Mouse (Mus musculus): ENCODE measurements around the gene Cdc27. TPM values are rescaled to one million over a fixed set of nuclear protein-coding genes. Genes with fewer than 3 reads are reported as not detected.

The Cdc27 gene
- polyA plus RNA-seq, 1 experiment from 2014 or later, result 37.4 TPM

GRCm38 (mm10) chr11:104568326-104568725 is 17.9 kb upstream of the Cdc27 start:
- H3K9me3 ChIP-seq (replicated peaks), result no peaks in the 10 kb centered on the region
- WGBS, result 81% methylated on average over 4 of the region's 4 CpGs
- no peak overlapping the region for H3K4me2 ChIP-seq (replicated peaks)
- H3K36me3 ChIP-seq, result no peaks in the 10 kb centered on the region
- H3K4me1 ChIP-seq, result no peaks in the 10 kb centered on the region
- H3K27ac ChIP-seq (replicated peaks), result no peak overlapping the region
- no peak overlapping the region for H3K4me3 ChIP-seq (replicated peaks)
- ATAC-seq (ENCODE audit: insufficient number of reproducible peaks, low FRiP score, low TSS enrichment, low read depth), result no peak
- no peak overlapping the region for H3K9ac ChIP-seq
- peaks cover 10% of the 10 kb centered on the region; the same call in 1 of the 2 replicates for H3K27me3 ChIP-seq

- Histone ChIP-seq H3K9ac (no peak overlapping the region), H3K4me2 (replicated peaks) (no peak overlapping the region), H3K27me3 (peaks cover 10% of the 10 kb centered on the region; the same call in 1 of the 2 replicates), H3K4me1 (no peaks in the 10 kb centered on the region), H3K4me3 (replicated peaks) (no peak overlapping the region), H3K36me3 (no peaks in the 10 kb centered on the region), H3K27ac (replicated peaks) (no peak overlapping the region), H3K9me3 (replicated peaks) (no peaks in the 10 kb centered on the region)
- ATAC-seq (ENCODE audit: insufficient number of reproducible peaks, low FRiP score, low TSS enrichment, low read depth), result no peak
- WGBS, result 81% methylated on average over 9 of the region's 9 CpGs
Observed at GRCm38 (mm10) chr11:104567736-104568135, 17.3 kb upstream of the Cdc27 start.

- Histone ChIP-seq H3K4me2 (replicated peaks) (no peak overlapping the region), H3K9me3 (replicated peaks) (no peaks in the 10 kb centered on the region), H3K4me3 (replicated peaks) (no peak overlapping the region), H3K4me1 (no peaks in the 10 kb centered on the region), H3K9ac (no peak overlapping the region), H3K27ac (replicated peaks) (no peak overlapping the region), H3K36me3 (no peaks in the 10 kb centered on the region), H3K27me3 (0 out of 2 replicates have a peak, but pooled peaks cover 4% of the 10 kb centered on the region)
- 84% methylated on average over 2 of the region's 2 CpGs for WGBS
- no peak for ATAC-seq (ENCODE audit: insufficient number of reproducible peaks, low FRiP score, low TSS enrichment, low read depth)
Observed at GRCm38 (mm10) chr11:104566796-104567195, 16.4 kb upstream of the Cdc27 start.

- Histone ChIP-seq H3K4me1 (no peaks in the 10 kb centered on the region), H3K4me2 (replicated peaks) (no peak overlapping the region), H3K9me3 (replicated peaks) (no peaks in the 10 kb centered on the region), H3K36me3 (no peaks in the 10 kb centered on the region), H3K27ac (replicated peaks) (no peak overlapping the region), H3K4me3 (replicated peaks) (no peak overlapping the region), H3K9ac (no peak overlapping the region), H3K27me3 (0 out of 2 replicates have a peak, but pooled peaks cover under 1% of the 10 kb centered on the region)
- WGBS, result 52% methylated on average over 6 of the region's 6 CpGs
- ATAC-seq (ENCODE audit: insufficient number of reproducible peaks, low FRiP score, low TSS enrichment, low read depth), result no peak
Observed at GRCm38 (mm10) chr11:104566097-104566496, 15.7 kb upstream of the Cdc27 start.

- H3K27me3 ChIP-seq, result no peaks in the 10 kb centered on the region
- H3K4me2 ChIP-seq (replicated peaks), result no peak overlapping the region
- no peak for ATAC-seq (ENCODE audit: insufficient number of reproducible peaks, low FRiP score, low TSS enrichment, low read depth)
- H3K27ac ChIP-seq (replicated peaks), result no peak overlapping the region
- no peaks in the 10 kb centered on the region for H3K36me3 ChIP-seq
- WGBS, result 75% methylated on average over 9 of the region's 9 CpGs
- H3K4me1 ChIP-seq, result no peaks in the 10 kb centered on the region
- H3K4me3 ChIP-seq (replicated peaks), result no peak overlapping the region
- no peak overlapping the region for H3K9ac ChIP-seq
- H3K9me3 ChIP-seq (replicated peaks), result no peaks in the 10 kb centered on the region
Observed at GRCm38 (mm10) chr11:104565172-104565571, 14.8 kb upstream of the Cdc27 start.

GRCm38 (mm10) chr11:104563496-104563895 is 13.1 kb upstream of the Cdc27 start:
- Histone ChIP-seq H3K9me3 (replicated peaks) (no peaks in the 10 kb centered on the region), H3K4me2 (replicated peaks) (no peak overlapping the region), H3K4me1 (no peaks in the 10 kb centered on the region), H3K4me3 (replicated peaks) (no peak overlapping the region), H3K27me3 (no peaks in the 10 kb centered on the region), H3K36me3 (no peaks in the 10 kb centered on the region), H3K27ac (replicated peaks) (no peak overlapping the region), H3K9ac (no peak overlapping the region)
- WGBS, result 50% methylated on average over 1 of the region's 1 CpGs
- ATAC-seq (ENCODE audit: insufficient number of reproducible peaks, low FRiP score, low TSS enrichment, low read depth), result no peak

GRCm38 (mm10) chr11:104560971-104561370 is 10.6 kb upstream of the Cdc27 start:
- no peak for ATAC-seq (ENCODE audit: insufficient number of reproducible peaks, low FRiP score, low TSS enrichment, low read depth)
- H3K4me3 ChIP-seq (replicated peaks), result no peak overlapping the region
- H3K4me2 ChIP-seq (replicated peaks), result no peak overlapping the region
- H3K27ac ChIP-seq (replicated peaks), result no peak overlapping the region
- H3K4me1 ChIP-seq, result no peaks in the 10 kb centered on the region
- no peaks in the 10 kb centered on the region for H3K27me3 ChIP-seq
- H3K9me3 ChIP-seq (replicated peaks), result no peaks in the 10 kb centered on the region
- H3K36me3 ChIP-seq, result no peaks in the 10 kb centered on the region
- no peak overlapping the region for H3K9ac ChIP-seq
- WGBS, result 54% methylated on average over 2 of the region's 2 CpGs

- WGBS, result 51% methylated on average over 4 of the region's 4 CpGs
- H3K27ac ChIP-seq (replicated peaks), result no peak overlapping the region
- H3K4me1 ChIP-seq, result no peaks in the 10 kb centered on the region
- no peaks in the 10 kb centered on the region for H3K9me3 ChIP-seq (replicated peaks)
- H3K4me2 ChIP-seq (replicated peaks), result no peak overlapping the region
- ATAC-seq (ENCODE audit: insufficient number of reproducible peaks, low FRiP score, low TSS enrichment, low read depth), result no peak
- H3K9ac ChIP-seq, result no peak overlapping the region
- H3K4me3 ChIP-seq (replicated peaks), result no peak overlapping the region
- no peaks in the 10 kb centered on the region for H3K27me3 ChIP-seq
- H3K36me3 ChIP-seq, result no peaks in the 10 kb centered on the region
Observed at GRCm38 (mm10) chr11:104558651-104559403, 8.4 kb upstream of the Cdc27 start.

GRCm38 (mm10) chr11:104558065-104558464 is 7.6 kb upstream of the Cdc27 start:
- no peak overlapping the region for H3K9ac ChIP-seq
- 68% methylated on average over 4 of the region's 4 CpGs for WGBS
- no peak for ATAC-seq (ENCODE audit: insufficient number of reproducible peaks, low FRiP score, low TSS enrichment, low read depth)
- no peak overlapping the region for H3K4me2 ChIP-seq (replicated peaks)
- no peak overlapping the region for H3K27ac ChIP-seq (replicated peaks)
- H3K36me3 ChIP-seq, result no peaks in the 10 kb centered on the region
- no peak overlapping the region for H3K4me3 ChIP-seq (replicated peaks)
- H3K4me1 ChIP-seq, result no peaks in the 10 kb centered on the region
- H3K9me3 ChIP-seq (replicated peaks), result no peaks in the 10 kb centered on the region
- H3K27me3 ChIP-seq, result no peaks in the 10 kb centered on the region

GRCm38 (mm10) chr11:104549438-104550405 is 698 bp downstream of the Cdc27 start:
- Histone ChIP-seq H3K9ac (peak overlapping the region; percentile 98), H3K36me3 (no peaks in the 10 kb centered on the region), H3K4me1 (peaks cover 14% of the 10 kb centered on the region), H3K9me3 (replicated peaks) (no peaks in the 10 kb centered on the region), H3K27ac (replicated peaks) (peak overlapping the region; percentile 94), H3K27me3 (no peaks in the 10 kb centered on the region), H3K4me3 (replicated peaks) (peak overlapping the region; percentile 80), H3K4me2 (replicated peaks) (peak overlapping the region; percentile 66)
- under 1% methylated on average over 53 of the region's 53 CpGs for WGBS
- peak; percentile 81 for ATAC-seq (ENCODE audit: insufficient number of reproducible peaks, low FRiP score, low TSS enrichment, low read depth)

GRCm38 (mm10) chr11:104547502-104547901 is 2.9 kb downstream of the Cdc27 start:
- Histone ChIP-seq H3K36me3 (no peaks in the 10 kb centered on the region), H3K27me3 (no peaks in the 10 kb centered on the region), H3K4me3 (replicated peaks) (no peak overlapping the region), H3K27ac (replicated peaks) (no peak overlapping the region), H3K4me1 (peaks cover 16% of the 10 kb centered on the region), H3K9me3 (replicated peaks) (no peaks in the 10 kb centered on the region), H3K9ac (no peak overlapping the region), H3K4me2 (replicated peaks) (no peak overlapping the region)
- ATAC-seq (ENCODE audit: insufficient number of reproducible peaks, low FRiP score, low TSS enrichment, low read depth), result no peak
- 95% methylated on average over 3 of the region's 3 CpGs for WGBS

Measured in embryonic facial prominence, embryonic 15.5 days (tissue).